Mouse (Mus musculus) forelimb bud, embryonic 11.5 days (tissue): ENCODE results near the gene Cdca4.

ENCODE experiments used
- DNase-seq: peaks from one replicate; pipeline ENCODE4 v3.0.0-alpha.2; 2012; ENCODE audit warnings: low read depth, low spot score

Gene Cdca4

DNA sequence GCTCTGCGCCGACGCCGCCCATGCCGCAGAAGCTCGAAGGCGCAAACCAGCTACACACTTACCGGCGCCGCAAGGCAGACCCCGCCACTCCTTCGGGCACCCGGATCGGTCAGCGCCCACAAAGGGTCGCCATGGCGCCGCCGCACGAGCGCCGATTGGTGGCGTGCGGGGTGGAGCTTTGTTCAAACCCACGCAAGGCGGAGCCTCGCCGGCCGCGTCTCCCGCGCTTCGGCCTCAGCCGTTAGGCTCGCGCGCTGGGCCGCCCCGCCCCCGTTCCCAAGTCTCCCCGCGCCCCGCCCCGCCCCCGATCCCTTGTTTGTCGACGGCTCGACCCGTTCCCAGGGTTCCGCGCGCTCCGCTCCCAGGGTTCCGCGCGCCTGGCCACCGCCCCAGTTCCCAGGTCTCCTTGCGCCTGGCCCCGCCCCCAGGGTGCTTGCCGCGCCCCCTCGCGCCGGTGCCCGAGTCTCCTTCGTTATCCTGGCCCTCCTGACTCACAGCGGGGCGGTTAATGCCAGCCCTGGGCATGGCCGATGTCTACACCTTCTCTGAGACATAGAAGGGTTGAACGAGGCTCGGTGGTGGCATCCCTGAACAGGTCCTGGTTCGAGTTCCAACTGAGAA is at the start of gene Cdca4:
Gene Cdca4 (minus strand): TSS at position 180 of the 621 bp plus-strand sequence.
- peak; percentile 95 for DNase-seq

DNA sequence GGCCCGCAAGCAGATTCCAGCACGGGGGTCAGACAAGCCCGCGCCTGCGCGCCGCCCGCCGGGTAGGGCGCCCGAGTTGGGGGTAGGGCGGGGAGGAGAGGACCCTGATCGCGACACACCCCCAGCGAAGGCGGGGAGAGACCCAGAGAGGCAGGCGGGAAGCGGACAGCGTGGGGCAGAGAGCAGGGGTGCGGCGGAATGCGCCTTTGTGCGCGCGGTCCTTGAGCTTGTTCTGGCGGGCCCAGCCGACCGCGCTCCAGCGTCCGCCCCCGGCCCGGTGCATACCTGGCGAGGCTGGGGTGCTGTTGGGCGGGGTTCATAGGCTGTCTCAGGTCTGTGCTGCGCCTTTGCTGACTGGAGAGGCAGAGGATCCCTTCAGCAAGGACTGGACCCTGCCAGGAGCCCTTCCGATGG is 48.4 kb upstream of the Cdca4 start:
- DNase-seq: no peak

DNA sequence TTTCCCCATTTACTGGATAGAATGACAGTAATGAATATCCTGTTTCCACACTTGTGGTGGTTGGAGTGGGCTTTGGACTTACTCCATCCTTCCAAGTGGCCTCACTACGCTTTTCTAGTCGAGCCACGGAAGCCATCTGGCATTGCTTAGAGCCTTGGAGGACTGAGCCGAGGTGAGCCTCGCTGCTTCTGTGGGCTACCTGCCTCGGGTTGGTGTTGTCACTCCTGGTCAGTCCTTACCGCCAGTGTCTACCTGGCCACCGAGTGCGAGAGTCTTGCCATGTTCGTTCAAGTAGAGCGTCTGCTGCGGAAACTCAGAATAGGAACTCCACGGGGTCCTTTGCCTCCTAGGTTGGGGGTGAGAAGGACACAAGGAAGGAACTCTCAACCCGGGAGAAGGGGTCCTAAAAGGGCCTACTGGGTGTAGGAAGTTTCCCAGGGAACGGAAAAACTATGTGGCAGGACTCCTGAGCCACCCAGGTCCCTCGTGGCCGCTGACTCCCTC is 47.9 kb upstream of the Cdca4 start:
- no peak for DNase-seq

DNA sequence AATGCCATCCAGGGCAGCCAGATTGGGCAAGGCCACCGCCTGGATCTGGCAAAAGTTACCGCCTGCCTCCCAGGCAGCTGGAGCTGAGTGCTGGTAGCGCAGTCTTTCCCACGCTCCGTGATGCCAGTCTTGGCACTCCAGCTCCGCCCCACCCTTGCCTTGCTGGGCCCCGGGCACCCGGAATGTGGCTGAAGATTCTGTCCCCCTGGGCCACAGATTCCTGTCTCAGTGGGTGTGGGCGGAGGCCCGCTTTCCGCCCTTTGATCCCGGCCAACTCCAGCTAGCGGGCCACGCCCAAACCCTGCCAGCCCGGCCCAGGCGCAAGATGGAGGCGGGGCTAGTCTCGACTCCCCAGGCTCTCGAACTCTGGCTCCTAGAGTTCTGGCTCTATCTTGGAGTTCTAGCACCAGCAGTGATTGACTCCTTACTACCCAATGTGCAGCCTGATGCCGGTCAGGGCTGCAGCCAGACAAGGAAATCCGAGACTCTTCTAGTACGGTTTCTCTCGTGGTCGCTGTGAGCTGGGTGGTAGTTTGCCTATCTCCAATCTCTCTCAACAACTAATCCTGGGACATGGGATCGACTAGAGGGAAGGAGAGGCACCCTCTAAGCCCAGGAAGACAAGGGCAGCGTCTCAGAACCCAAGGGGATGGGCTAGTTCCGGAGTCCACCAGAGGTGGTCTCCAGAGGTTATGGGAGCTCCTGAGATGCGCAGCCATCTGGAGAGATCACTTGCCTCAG is 47.3 kb upstream of the Cdca4 start:
- DNase-seq: no peak

DNA sequence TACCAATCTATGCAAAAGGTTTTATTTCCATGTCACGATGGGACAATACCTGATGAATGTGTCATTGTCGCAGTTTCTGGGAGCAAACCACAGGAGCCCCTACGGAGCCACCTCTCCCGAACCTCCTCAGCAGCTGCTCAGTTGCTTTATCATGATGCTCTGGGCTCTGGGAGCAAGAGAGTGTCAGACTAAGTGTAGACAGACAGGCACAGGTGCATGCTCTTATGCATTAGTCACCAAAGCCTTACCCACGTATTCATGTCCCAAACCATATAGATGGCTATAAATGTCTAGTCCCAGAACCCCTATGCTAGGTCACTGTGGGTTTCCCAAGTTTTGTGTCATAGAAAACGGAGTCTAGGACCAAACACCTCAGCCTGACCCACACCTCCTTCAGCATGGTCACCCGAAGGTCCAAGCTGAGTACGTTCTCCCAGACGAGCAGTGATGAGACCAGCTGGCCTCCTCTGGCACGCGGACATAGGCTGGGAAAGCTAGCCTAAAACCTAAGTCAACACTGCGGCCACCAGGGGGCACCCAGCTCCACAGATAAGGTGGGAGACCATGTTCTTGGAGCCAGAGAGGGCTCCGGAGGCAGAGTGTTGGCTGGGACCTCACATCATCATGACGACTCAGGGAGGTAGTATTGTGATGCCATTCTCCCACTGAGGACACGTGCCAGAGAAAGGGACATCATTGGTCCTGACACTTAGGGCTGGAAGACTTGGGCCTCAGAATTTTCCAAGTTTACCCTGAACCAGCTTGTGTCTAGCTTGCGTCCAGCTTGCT is 46.2 kb upstream of the Cdca4 start:
- DNase-seq: peak; percentile 86

DNA sequence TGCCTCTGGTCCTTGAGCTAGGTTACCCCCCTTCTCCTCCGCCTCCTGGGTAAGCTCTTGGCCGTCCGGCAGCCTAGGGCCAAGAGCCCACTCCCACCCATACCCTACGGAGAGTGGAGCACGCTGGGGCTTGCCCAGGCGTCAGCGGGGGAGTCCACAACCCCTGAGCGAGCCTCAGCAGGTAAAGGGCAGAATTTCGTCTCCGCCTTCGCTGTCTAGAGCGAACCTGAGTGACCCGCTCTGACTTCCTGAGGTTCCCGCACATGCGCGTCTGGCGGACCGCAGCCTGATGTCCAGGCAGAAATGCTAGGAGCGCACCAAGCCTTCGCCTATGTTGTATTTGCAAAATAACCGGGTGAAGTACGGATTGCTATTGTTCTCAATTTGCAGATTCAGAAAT is 45.0 kb upstream of the Cdca4 start:
- no peak for DNase-seq

DNA sequence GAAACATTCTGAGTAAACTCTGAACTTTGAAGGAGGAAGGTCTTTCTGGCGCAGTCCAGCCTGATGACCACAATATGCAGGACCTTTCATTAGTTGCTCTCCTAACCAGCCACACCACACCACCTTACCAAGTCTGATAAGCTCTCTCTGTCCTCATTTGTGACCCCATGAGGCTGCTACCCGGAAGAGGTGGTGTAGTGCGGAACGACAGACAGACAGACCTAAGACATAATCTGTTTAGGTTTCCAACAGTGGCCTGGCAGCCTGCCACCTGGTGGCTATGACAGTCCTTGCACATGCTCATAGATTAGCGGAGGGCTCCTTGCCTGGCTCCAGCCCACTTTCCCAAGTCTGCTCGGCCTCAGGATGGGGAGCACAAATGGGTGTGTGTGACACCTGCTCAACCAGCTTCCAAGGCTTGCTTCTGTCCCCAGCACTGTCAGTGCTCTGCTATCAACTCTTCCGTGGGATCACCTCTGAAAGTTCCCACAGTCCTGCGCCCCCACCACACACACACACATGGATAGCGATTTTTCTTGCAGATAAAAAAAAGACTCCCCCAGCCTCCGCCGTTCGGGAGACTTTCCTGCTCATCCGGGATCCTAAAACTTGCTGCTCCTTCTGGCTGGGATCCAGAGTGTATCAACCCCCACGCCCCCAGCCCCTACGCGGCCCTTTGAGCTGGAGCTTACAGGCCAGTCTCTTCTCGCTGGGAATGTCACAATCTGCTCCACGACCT is 44.4 kb upstream of the Cdca4 start:
- DNase-seq: peak; percentile 68

DNA sequence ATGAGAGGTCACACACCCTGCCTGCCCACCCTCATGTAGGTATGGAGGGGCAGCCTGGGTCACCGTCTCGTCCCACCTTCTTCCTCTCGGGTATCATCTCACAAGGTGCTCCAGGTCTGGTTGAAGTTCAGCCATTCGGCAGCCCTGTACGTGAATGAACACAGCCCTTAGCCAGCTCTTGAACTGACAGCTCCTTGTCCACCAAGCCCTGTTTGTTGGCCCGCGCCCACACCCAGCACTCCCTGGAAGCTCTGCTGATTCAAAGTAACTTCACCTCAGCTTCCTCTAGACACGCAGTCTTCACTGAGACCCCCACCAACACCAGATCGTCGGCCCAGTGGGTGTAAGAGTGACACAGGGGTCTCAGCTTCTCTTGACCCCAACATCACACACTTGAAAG is 43.8 kb upstream of the Cdca4 start:
- no peak for DNase-seq

DNA sequence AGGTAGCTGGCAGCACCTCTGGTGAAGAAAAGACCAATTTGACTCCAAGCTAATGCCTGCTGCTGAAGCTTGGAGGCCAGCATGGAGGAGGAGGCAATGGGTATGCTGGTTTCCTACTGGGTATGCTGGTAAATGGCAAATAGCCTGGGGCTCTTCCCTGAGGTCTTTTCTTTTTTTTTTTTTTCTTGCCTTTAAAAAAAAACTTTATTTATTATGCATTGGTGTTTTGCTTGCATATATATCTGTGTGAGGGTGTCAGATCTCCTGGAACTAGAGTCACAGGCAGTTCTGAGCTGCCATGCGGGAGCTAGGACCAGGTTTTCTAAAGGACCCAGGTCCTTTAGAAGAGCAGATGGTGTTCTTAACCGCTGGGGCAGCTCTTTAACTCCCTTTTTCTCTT is 42.0 kb upstream of the Cdca4 start:
- no peak for DNase-seq

DNA sequence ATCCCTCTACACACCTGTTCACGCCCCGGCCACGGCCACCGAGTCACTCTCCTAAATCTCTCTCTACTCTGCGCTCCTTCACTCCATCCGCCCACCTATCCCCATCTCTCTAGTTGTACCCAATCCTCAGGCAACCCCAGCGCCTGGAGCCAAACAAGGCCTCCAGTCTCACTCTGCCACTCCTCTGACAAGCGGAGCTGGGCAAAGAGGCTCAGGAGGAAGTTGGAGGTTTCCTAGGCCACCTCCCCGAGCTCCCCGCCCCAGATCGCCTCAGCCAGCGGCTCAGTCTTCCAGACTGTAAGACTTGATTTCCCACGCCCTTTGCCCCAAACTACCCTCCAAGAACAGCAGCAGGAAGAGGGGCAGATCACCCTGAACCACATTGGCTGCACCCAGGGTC is 41.6 kb upstream of the Cdca4 start:
- DNase-seq: no peak

DNA sequence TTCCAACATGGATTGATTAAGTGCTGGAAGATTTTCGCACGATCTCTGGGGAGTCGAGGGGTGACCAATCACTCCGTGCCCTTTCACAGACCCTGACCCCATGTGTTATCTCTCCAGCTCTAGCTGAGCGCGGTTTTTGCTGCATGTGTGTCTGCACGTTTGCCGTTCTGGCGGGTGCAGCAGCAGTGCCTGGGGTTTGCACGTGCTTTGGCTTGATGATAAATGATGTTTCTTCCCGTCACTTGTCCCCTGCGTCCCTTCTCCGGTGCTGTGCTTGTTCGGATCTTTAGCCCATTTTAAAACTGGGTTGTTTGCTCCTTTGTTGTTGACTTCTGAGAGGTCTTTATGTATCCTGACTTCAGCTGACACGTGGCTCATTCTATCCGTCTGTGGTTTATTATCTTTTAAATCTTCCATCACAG is 40.6 kb upstream of the Cdca4 start:
- no peak for DNase-seq

DNA sequence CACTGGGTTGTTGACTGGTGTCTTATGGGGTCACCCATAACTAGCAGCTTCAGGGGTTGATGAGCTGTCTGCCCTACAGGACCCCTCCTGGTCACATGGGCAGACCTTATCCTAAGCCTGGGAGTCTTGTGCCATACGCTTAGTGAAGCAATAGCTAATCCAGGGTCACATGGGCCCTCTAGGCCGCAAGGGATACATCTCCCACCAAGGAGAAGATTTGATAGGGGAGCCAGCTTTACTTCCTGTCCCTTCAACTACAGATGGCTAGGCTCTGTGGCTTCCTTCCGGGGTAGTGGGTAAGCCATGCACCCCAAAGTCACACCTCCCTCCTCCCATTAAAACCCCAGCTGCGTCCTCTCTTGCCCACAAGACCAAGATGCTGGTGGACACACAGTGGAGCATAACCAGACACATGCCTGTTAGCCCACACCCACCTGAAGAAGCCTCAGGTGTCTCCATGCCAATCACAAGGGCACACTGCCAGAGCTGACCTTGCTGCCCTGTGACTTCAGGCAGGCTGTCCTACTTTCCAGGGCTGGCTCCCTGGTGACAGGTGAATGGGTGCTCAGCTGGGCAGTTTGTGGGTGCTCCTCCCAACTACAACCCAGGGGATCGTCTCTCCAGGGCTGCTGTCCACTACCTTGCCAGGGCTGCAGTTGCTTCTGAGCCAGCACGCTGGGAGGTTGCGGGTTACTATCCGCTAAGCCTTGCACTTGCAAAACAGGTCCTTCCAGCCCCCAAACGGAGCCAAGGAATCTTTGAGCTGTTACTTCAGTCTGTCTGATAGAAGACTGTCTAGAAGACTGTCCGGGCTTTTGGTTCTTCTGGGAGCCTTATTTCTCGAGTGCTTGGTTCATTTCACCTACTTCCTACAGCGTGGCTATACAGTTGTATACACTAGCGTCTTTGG is 39.2 kb upstream of the Cdca4 start, which contains the start of gene Gpr132:
Gene Gpr132 (minus strand): TSS at position 51 of the 910 bp plus-strand sequence.
- no peak for DNase-seq

DNA sequence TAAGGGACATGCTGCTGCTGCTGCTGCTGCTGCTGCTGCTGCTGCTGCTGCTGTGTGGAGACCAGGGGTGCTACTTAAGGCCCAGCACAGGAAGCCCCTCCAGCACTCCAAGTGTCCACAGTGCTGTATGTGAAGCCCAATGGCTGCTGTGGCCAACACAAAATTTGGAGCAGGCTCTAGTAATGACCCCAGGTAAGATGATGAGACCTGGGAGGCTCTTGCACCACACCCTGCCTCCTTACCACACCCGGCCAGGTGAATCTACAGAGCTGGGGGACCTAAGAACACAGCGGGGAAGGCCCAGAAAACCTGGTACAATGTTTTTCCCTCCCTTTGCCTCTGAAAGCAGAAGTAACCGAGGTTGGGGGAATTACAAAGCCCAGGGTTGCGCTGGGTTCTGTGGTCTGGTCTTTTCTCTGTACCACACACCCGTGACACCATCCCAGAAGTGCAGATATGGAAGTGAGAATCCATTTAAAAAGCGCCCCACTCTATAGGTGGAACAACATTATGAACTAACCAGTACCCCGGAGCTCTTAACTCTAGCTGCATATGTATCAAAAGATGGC is 38.0 kb upstream of the Cdca4 start:
- DNase-seq: no peak

DNA sequence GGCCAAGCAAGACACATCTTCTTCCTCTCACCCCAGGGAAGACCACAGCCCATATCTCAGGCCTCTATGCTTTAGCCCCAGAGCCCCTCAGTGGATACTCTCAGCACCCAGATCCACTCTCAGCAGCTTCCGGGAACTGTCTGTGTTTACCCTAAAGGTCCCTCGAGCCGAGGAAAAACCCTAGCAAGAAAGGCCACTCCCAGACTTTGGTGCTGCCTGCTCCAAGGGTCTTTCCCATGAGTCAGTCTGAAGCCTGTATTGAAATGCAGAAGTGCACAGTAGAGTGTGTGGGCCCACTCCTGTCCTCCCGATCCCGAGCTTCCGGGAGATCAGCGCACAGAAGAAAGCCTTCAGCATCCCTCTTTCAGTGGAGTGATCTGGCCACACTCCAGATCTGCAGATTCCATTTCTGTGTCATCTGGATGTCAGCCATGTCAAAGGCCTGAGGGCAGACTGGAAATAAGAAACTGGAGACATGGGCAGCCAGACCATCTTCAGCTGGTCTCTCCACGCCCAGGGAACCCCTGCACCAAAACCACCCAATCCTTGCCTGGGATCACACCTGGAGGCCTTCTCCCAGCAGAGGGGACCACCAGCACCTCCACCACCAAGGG is 37.4 kb upstream of the Cdca4 start:
- no peak for DNase-seq

DNA sequence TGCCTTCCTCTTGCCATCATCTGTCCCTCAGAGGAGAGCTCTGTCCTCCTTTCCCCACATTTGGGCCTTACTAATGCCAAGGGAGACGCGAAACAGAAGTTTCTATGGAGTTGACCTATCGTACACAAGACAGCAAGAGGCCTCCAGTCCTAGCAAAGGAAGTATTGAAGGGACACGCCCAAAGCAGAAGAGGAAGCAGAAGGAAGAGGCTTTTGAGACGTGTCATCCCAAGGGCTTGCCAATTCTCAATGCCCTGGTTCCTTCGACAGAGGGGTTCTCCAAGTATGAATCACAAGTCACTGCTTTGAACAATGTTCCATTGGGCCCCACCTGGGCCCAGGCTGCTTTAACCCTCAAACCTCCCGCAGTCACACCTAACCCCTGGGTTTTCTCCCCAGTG is 35.6 kb upstream of the Cdca4 start:
- no peak for DNase-seq

DNA sequence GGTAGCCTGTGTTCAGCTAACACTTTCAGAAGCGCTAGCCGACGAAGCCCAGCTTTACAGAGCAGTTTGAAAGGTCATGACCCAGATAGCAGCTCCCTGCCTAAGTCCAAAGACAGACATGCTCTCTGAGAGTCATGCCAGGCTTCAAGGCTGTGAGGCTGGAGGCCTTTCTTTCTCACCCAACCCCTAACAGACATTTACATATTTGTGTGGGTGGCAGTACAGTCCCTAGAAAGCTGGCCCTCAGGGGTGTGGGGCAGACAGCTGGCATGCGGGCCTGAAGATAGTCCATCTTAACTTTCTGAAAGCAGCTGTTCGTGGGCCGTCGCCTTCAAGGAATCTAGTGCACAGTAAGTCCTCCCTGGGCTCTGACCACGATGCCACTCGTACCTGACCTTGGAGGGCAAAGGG is 32.7 kb upstream of the Cdca4 start:
- DNase-seq: no peak

DNA sequence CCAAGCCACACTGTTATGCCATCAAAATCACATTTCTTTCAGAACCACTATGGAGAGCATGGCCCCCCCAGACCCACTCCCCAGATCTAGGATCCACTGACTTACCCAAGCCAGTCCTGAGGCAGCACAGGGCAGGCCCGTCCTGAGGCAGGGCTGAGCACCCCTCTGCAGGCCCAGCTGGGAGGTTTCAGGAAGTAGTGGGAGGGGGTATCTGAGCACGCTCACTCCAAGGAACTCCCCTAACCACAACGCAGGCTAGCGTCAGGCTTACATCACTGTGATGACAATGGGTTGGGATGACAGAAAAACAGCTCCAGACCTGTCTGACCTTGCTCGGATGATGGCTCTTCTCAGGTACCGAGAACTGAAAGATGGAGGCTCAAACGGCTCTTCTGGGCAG is 31.5 kb upstream of the Cdca4 start:
- no peak for DNase-seq

DNA sequence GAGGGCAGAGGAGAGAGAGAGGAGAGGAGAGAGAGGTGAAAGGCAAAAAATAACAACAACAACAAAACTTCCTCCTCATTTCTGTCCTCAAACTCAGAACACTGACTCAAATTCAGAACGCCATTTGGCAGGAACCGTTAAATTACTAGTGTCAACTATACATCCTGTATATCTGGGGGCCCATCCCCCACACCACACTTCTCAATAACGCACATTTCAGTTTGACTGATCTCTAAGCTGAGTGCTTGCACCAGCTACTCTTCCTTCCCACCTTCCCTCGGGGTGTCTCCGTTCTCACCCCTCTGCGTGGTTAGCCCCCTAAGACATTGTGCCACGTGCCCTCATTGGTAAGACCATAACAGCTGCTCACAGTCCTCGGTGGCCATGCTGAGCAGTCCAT is 30.7 kb upstream of the Cdca4 start:
- DNase-seq: no peak

DNA sequence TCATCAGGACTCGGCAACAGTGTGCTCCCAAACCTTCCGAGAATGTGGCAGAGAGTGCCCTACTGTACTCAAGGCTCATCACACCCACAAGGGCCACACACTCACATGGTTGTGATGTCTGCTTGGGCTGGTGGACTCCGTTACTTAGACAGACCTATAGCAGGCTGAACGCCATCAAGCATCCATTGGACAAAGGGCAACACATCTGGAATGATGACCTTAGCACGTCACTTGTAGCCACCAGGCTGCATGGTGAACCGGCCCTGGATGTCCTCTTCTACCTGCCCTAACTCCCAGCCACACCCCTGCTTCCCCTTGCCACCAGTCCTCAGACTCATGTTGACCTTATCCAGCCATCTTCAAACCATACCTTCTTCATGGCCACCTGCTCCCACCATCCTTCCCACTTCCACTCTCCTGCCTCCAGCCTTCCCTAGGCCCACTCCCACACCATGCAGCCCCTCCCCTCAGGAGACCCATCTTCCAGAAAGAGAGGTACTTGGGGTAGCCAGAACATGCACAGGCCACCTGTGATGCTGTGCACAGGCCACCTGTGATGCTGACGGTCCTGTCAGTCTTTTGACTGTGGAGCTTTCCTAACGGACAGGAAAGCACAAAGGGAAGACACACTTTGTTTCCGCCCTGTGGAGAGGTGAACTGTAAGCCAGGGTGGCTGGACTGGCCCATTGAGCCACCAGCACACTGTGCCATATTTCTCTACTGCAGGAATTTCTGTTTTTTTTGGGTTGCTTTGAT is 29.5 kb upstream of the Cdca4 start:
- DNase-seq: no peak
